Mouse (Mus musculus) hindbrain, embryonic 14.5 days (tissue): Measurements from ENCODE around the gene Pcyox1. TPM values are rescaled to one million over a fixed set of nuclear protein-coding genes. Genes with fewer than 3 reads are reported as not detected.
"Not testable (repeated sequence)": the region's sequence is repeated elsewhere in the genome, so short reads cannot be mapped to it uniquely, and the experiment has no call there.

Experiments
- ATAC-seq: fragments of 200-750 bp; cut with Nextera tagmentation; 2 replicates; pipeline ENCODE4 v1.8.0; 2017; ENCODE audit warnings: moderate number of reproducible peaks, mild to moderate bottlenecking, moderate TSS enrichment, moderate library complexity; ENCODE audit not compliant: low FRiP score
- DNase-seq: peaks from one replicate; pipeline ENCODE4 v3.0.0-alpha.2; 2015; ENCODE audit warnings: low spot score
- H3K27ac ChIP-seq: fragments of 300-500 bp; sonication (generic); 2 replicates; pipeline ENCODE4 v1.5.1; 2014; ENCODE audit warnings: mild to moderate bottlenecking, moderate library complexity
- H3K27me3 ChIP-seq: fragments of 300-500 bp; sonication (generic); 2 replicates; pipeline ENCODE4 v1.6.1; 2014; ENCODE audit warnings: mild to moderate bottlenecking, low read length, mixed read lengths; ENCODE audit not compliant: control insufficient read depth, insufficient read depth
- H3K36me3 ChIP-seq: fragments of 300-500 bp; sonication (generic); replicated peaks from 2 replicates; pipeline ENCODE4 v1.6.1; 2014; ENCODE audit not compliant: control insufficient read depth, insufficient read depth
- H3K4me1 ChIP-seq: fragments of 300-500 bp; sonication (generic); replicated peaks from 2 replicates; pipeline ENCODE4 v1.6.1; 2014; ENCODE audit warnings: antibody characterized with exemption, low read length, mixed read lengths; ENCODE audit not compliant: control insufficient read depth, insufficient read depth
- H3K4me2 ChIP-seq: fragments of 300-500 bp; sonication (generic); replicated peaks from 2 replicates; pipeline ENCODE4 v1.6.1; 2014; ENCODE audit warnings: mild to moderate bottlenecking, moderate library complexity
- H3K4me3 ChIP-seq: fragments of 300-500 bp; sonication (generic); replicated peaks from 2 replicates; pipeline ENCODE4 v1.5.1; 2014; ENCODE audit warnings: mild to moderate bottlenecking, low read length
- H3K9ac ChIP-seq: fragments of 300-500 bp; sonication (generic); 2 replicates; pipeline ENCODE4 v1.6.1; 2014
- H3K9me3 ChIP-seq: fragments of 300-500 bp; sonication (generic); 2 replicates; pipeline ENCODE4 v1.6.1; 2016; ENCODE audit warnings: low read length; ENCODE audit not compliant: control insufficient read depth
- WGBS: fragments of 180-500 bp; shearing (Covaris S2); extraction: QIAGEN DNeasy Blood & Tissue Kit; methylation state at CpG from one replicate; pipeline ENCODE4 v1.1.7; 2014; 5-methylcytosine and 5-hydroxymethylcytosine counted together
- polyA plus RNA-seq: library from polyadenylated mRNA; unstranded; fragments of >200 nt; fragmentation: Nextera tagmentation; extraction: Ambion mirVana; gene quantifications from 2 replicates; pipeline ENCODE4 v1.2.1, GENCODE M21; 2014

The Pcyox1 gene
- polyA plus RNA-seq, 1 experiment from 2014 or later = 99.9 TPM

- WGBS = 2% methylated on average over 17 of the region's 17 CpGs
- Histone ChIP-seq H3K9me3 (no peaks in the 10 kb centered on the region), H3K9ac (peak overlapping the region; percentile 74), H3K36me3 (peaks cover 21% of the 10 kb centered on the region), H3K4me2 (peak overlapping the region; percentile 80), H3K4me3 (peak overlapping the region; percentile 72), H3K27ac (peak overlapping the region; percentile 89), H3K27me3 (no peaks in the 10 kb centered on the region), H3K4me1 (peaks cover 17% of the 10 kb centered on the region; the same call in 1 of the 2 replicates)
- peak; percentile 44; the same call in 1 of the 2 replicates for ATAC-seq
- peak; percentile 91 for DNase-seq
Measured at GRCm38 (mm10) chr6:86364442-86365141, 32.4 kb downstream of the Pcyox1 start.

- Histone ChIP-seq H3K4me2 (no peak overlapping the region), H3K4me1 (peaks cover 9% of the 10 kb centered on the region; the same call in 1 of the 2 replicates), H3K9ac (no peak overlapping the region), H3K36me3 (no peaks in the 10 kb centered on the region), H3K9me3 (no peaks in the 10 kb centered on the region), H3K4me3 (no peak overlapping the region), H3K27ac (no peak overlapping the region), H3K27me3 (no peaks in the 10 kb centered on the region)
- DNase-seq = no peak
- no peak for ATAC-seq
- 95% methylated on average over 7 of the region's 7 CpGs for WGBS
Measured at GRCm38 (mm10) chr6:86361373-86361772, 35.6 kb downstream of the Pcyox1 start.

GRCm38 (mm10) chr6:86360691-86361090, 36.3 kb downstream of the Pcyox1 start:
- H3K36me3 ChIP-seq = no peaks in the 10 kb centered on the region
- ATAC-seq = no peak
- no peaks in the 10 kb centered on the region for H3K27me3 ChIP-seq
- no peak overlapping the region for H3K4me2 ChIP-seq
- H3K4me3 ChIP-seq = no peak overlapping the region
- H3K27ac ChIP-seq = no peak overlapping the region
- 0 out of 2 replicates have a peak, but pooled peaks cover 5% of the 10 kb centered on the region for H3K4me1 ChIP-seq
- DNase-seq = no peak
- H3K9ac ChIP-seq = no peak overlapping the region
- H3K9me3 ChIP-seq = no peaks in the 10 kb centered on the region
- WGBS = 80% methylated on average over 7 of the region's 7 CpGs

GRCm38 (mm10) chr6:86356956-86357355, 40.0 kb downstream of the Pcyox1 start:
- H3K4me2 ChIP-seq = no peak overlapping the region
- no peaks in the 10 kb centered on the region for H3K4me1 ChIP-seq
- DNase-seq (no peak), ATAC-seq (no peak)
- no peak overlapping the region for H3K27ac ChIP-seq
- H3K36me3 ChIP-seq = no peaks in the 10 kb centered on the region
- H3K9me3 ChIP-seq = no peaks in the 10 kb centered on the region
- no peak overlapping the region for H3K4me3 ChIP-seq
- no peaks in the 10 kb centered on the region for H3K27me3 ChIP-seq
- 85% methylated on average over 9 of the region's 9 CpGs for WGBS
- no peak overlapping the region for H3K9ac ChIP-seq

GRCm38 (mm10) chr6:86354948-86355347, 42.0 kb downstream of the Pcyox1 start:
- no peaks in the 10 kb centered on the region for H3K27me3 ChIP-seq
- DNase-seq = no peak
- H3K27ac ChIP-seq = no peak overlapping the region
- WGBS = 60% methylated on average over 3 of the region's 3 CpGs
- H3K9ac ChIP-seq = no peak overlapping the region
- no peak overlapping the region for H3K4me3 ChIP-seq
- no peaks in the 10 kb centered on the region for H3K36me3 ChIP-seq
- no peak overlapping the region for H3K4me2 ChIP-seq
- H3K4me1 ChIP-seq = no peaks in the 10 kb centered on the region
- ATAC-seq = no peak
- no peaks in the 10 kb centered on the region for H3K9me3 ChIP-seq

GRCm38 (mm10) chr6:86349257-86349656, 47.7 kb downstream of the Pcyox1 start:
- Histone ChIP-seq H3K9ac (no peak overlapping the region), H3K27ac (no peak overlapping the region), H3K4me3 (no peak overlapping the region), H3K27me3 (no peaks in the 10 kb centered on the region), H3K4me2 (no peak overlapping the region), H3K36me3 (no peaks in the 10 kb centered on the region), H3K4me1 (no peaks in the 10 kb centered on the region), H3K9me3 (no peaks in the 10 kb centered on the region)
- ATAC-seq = no peak
- no peak for DNase-seq
- WGBS = 52% methylated on average over 7 of the region's 7 CpGs

GRCm38 (mm10) chr6:86346063-86346462, 50.9 kb downstream of the Pcyox1 start:
- 57% methylated on average over 2 of the region's 2 CpGs for WGBS
- no peak for ATAC-seq

GRCm38 (mm10) chr6:86343656-86344055, 53.3 kb downstream of the Pcyox1 start:
- Histone ChIP-seq H3K27ac (no peak overlapping the region), H3K4me2 (peak overlapping the region; percentile 43), H3K36me3 (no peaks in the 10 kb centered on the region), H3K9me3 (no peaks in the 10 kb centered on the region), H3K27me3 (no peaks in the 10 kb centered on the region), H3K4me1 (peaks cover 5% of the 10 kb centered on the region; the same call in 1 of the 2 replicates), H3K9ac (peak overlapping the region; percentile 43), H3K4me3 (no peak overlapping the region)
- ATAC-seq = no peak
- DNase-seq = no peak
- 2% methylated on average over 7 of the region's 7 CpGs for WGBS

More at GRCm38 (mm10) chr6:86346063-86346462, 50.9 kb downstream of the Pcyox1 start:
- Histone ChIP-seq H3K27me3 (no peaks in the 10 kb centered on the region), H3K9ac (no peak overlapping the region), H3K4me3 (no peak overlapping the region), H3K9me3 (no peaks in the 10 kb centered on the region), H3K4me1 (peaks cover 5% of the 10 kb centered on the region; the same call in 1 of the 2 replicates), H3K36me3 (no peaks in the 10 kb centered on the region), H3K27ac (no peak overlapping the region), H3K4me2 (no peak overlapping the region)
- DNase-seq = no peak

GRCm38 (mm10) chr6:86336340-86336739, 60.6 kb downstream of the Pcyox1 start:
- WGBS = 88% methylated on average over 4 of the region's 4 CpGs
- H3K9ac ChIP-seq, H3K4me2 ChIP-seq, H3K4me1 ChIP-seq, H3K27me3 ChIP-seq, DNase-seq, H3K27ac ChIP-seq, H3K4me3 ChIP-seq, H3K36me3 ChIP-seq, ATAC-seq, H3K9me3 ChIP-seq: not testable (repeated sequence)
